Mouse (Mus musculus) megakaryocyte progenitor cell, adult 5-6 weeks (primary cell): ENCODE measurements around the gene Rex1bd. TPM values are rescaled to one million over a fixed set of nuclear protein-coding genes. Genes with fewer than 3 reads are reported as not detected.

Source experiments
- ATAC-seq: replicated peaks from 2 replicates; pipeline ENCODE4 v1.8.0; 2016; ENCODE audit warnings: mild to moderate bottlenecking, moderate TSS enrichment, inconsistent platforms; ENCODE audit not compliant: poor library complexity
- total RNA-seq, 2 experiments: library from RNA; stranded (forward) in 1 of 2; stranded (reverse) in 1 of 2; fragments of 157-497, 149-512 nt in 1 of 2; fragments of 200-1000 nt in 1 of 2; gene quantifications; 2 replicates each; pipeline versions ENCODE4 v1.2.3 to v1.2.4; 2015 to 2017

The Rex1bd gene
- total RNA-seq, 2 experiments from 2014 or later: 41.3 to 42.1 TPM

DNA sequence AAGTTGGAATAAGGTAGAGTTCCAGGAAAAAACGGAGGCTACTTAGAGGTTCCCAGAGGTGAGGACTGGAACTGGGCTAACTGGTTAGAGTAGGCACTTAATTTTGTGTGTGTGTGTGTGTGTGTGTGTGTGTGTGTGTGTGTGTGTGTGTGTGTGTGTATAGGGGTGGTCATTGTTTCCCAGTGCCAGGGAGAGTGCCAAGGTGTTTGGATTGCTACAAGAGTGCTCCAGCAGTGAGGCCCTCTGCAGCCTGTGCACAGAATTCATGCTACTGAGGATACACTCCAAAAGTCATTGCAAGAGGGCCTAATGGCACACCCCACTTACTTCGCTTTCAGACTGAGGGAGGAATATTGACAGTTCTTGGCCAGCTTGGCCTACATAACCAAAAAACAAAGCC is 23.6 kb downstream of the Rex1bd start:
- ATAC-seq: no peak

DNA sequence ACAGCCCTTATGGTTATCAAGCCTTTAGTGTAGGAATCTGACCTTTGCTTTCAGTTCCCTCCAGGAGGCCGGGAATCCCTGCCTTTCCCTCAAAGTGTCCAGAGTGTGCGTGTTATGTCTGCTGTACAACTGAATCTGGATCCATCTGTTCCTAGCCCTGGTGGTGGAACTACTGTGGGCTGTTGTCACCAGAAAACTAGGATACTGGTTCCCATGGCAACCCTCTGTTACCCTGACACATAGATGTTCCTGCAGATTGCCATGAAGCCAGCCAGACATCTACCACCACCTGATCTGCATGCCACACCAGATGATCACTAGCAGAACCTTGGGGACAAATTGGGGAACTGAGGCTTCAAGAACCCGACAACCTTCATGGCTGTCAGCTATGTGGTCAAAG is 24.6 kb downstream of the Rex1bd start:
- ATAC-seq: no peak

DNA sequence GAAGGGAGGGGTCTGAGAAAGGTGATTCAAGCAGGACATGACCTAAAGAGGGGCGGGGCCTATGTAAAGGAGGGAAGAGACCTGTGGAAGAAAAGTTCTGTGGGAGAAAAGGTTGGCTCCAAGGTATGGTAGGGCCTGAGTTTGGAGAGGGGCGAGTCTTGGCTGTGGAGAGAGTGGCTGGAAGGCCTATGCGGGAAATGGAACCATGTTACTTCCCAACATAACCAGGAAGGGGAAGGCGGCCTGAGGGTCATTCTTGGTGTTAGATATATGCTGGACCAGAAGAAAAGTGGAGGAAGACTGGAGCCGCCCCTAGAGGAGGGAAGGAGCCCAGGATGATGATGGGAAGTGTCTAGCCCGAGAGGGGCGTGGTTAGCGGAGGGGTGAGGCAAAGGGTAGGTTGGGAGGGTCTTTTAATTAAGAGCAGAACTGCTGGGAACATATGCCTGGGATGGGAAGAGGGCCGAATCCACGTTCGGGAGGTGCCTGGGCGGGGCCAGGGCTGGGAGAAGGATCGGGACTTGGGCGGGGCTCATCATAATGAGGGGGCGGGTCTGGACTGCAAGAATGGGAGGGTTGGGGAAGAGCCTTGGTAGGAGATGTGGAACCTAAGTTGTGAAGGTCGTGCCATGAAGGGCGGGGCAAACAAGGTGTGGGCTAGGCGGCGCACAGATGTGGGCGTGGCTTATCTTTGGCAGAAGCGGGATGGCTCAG is 29.1 kb downstream of the Rex1bd start:
- ATAC-seq: peak; percentile 53

DNA sequence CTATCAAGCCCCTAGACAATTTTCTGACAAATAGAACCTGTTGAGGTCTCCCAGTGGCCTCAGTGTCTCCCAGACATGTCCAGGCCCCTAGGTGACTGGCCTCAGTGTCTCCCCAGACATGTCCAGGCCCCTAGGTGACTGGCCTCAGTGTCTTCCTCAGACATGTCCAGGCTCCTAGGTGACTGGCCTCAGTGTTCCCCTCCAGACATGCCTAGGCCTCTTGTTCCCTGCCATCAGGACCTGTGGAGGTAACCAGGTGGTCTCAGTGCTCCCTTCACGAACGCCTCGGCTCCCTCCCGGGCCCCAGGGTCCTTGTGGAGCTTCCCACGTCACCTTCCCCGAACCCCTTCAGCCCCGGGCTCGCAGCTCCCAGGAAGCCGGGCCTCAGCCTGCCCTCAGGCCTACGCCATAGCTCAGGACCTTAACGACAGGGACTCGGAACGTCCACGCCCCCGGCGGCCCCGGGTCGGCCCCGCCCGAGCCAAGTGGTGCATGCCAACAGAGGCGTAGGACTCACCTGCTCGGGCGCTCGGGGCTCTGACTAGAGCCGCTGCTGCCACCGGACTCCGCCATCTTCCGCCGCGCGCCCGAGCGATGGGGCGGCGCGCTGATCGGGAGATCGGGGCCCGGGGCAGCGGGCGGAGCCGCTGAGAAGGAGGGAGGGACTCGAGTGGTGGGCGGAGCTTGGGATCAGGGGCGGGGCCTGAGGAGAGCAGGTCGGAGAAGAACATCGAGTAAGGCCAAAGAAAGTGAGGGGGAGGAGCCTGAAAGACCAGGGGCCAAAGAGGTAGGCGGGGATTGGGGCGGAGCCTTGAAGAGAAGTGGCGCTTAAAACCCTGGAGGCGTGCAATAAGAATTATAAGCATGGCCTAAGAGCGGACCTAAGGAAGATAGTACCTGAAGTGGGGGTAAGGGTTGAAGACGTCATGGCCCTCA is 30.0 kb downstream of the Rex1bd start, which contains the start of gene Klhl26:
Klhl26 (minus strand) TSS at position 636 of the 936 bp plus-strand sequence.
- ATAC-seq: peak; percentile 93

DNA sequence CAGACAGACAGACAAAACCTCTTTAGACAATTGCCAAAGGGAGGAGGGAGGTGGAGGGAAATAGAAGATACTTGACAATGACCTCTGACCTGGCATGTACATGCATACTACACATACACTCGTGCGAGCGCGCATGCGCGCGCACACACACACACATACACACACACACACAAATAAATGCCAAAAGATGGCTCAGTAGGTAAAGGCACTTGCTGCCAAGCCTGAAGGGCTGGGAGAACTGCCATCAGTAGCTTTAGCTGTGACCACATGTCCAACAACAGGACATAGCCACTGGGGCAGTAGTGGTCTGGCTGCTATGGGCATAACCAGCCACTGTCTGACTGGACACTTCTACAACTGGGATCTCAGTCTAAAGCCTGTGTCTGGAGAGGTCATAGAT is 34.7 kb downstream of the Rex1bd start:
- ATAC-seq: no peak

DNA sequence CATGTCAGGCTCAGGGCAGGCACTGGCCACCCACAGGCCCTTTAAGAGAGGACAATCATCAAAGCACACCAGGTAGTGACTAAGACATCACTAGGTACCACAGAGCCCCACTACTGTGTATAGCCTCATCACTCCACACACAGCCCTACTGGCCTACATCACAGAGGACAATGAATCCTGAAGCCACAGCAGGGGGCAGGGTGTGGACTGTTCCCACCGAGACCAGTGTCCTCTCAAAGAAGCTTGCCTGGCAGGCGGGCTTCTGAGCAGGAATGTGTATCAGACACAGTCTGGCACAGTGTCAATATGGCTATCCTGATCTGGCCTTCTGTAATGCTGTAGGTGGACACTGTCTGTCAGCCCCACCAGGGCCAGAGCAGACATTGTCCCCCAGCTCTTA is 36.6 kb downstream of the Rex1bd start:
- no peak for ATAC-seq

DNA sequence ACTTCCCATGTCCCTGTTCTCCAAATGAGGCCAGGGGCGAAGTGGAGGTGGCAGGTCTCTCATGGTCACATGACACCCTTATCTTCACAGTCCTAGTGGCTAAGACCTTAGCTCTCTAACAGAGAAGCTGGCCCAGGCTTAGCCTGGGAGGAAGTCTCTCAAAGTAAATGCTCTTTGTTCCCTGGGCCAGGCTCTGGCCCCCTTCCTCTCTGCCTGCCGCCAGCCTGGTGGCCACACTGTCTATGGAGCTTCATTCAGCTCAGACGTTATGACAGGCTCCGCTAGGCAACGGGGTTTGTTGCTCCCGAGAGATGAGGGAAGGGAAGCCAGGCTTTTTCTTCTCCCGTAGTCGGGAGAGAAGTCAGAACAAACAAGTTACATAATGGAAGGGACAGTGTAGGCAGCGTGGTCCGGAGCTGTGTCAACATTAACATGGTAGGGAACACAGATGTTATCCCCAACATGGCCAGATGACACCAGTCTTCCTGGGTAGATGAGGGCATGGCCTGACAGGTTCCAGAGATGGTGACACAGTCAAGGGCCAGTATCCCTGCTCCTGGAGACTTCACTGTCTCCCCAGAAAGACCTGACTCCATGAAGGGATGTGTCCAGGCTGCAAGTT is 37.1 kb downstream of the Rex1bd start:
- peak; percentile 17 for ATAC-seq

DNA sequence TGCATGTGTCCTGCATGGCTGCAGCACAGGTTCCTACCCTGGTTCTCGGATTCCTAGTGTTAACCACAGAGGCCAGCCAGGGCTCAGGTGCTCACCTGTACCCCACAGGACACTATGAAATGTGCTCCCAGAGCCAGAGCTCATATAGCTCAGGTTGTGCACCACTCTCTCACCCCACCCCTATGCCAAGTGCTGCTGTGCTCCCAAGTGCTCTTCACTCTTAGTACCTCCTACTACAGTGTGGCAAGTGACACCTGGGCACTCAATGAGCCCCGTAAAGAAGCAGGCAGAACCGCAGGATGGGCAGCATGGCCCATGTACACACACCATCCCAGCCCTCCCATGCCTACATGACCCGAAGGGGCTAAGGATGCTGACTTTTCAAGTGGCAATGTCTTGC is 37.8 kb downstream of the Rex1bd start:
- no peak for ATAC-seq

DNA sequence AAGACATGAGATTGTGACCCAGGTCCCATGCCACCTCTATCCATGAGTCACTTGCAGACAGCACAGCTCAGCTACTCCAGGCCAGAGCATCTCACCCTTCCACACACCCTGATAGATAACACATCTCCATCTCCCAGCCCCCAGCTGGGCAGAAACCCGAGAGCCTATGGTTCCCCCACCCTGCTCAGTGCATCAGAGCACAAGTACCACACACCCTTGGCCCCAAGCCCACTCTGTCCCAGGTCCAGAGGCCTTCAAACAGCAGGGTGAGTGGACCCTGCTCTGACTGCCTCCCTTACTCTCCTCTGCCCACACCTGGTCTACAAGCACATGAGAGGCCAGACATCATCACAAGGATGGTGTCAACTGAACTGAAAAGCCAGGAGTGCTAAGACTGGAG is 38.6 kb downstream of the Rex1bd start:
- ATAC-seq: no peak

DNA sequence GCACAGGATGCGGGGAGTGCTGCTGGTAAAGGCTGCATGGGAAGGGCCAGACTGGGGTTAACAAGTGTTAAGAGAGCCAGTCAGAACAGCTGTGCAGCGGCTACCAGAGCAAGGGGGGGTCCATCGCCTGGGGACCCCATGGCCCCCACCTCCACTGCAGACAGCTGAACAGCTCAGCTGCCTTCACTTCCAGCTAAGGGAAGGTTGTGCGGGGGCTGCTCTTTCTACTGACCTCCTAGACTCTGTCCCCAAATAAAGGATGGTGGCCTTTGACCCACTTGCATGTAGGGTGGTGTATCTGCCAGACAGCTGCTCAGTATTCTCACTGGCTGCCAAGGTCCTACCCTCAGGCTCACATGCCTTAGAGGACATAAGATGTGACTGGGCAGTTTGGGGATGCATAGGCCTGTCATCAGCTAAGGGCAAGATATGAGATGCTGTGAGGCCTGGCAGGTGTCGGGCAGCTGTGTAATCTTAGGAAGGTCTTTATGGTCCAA is 39.3 kb downstream of the Rex1bd start:
- no peak for ATAC-seq

DNA sequence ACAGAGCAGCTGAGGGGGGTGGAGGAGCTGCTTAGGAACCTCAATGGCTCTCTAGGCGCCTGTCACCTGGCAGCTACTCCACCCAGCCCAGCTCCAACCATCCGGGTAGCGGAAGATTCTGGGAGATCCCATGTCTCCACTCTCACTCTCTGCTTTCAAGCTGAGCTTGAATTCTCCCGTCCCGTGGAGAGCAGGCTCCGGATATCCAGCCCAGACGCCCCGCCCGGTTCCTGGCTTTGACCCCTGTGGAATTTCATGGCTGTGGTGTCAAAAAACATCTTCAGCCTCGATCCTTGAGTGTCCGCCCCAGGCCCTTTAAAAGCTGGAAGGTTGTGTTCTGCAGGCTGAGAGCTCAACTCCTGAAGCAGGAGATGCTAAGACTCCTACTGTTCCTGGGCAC is 39.8 kb downstream of the Rex1bd start:
- no peak for ATAC-seq

DNA sequence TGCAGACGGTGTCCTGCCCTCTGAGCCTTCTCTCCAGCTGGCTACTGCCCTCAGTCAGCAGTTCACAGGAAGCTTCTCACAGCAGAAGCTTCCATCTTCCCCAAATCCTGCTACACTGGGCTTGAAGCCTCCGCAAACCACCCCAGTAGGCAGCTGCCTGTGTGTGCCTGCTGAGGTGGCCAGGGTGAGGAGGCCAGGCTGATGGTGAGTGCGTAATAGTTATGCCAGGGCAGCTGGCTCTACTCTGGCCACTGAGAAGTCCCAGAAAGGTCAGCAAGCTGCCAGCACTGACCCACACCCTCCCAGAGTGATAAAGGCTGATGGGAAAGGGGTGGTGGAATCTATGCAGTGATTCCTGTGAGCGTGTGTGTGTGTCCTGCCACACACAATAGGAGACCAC is 40.2 kb downstream of the Rex1bd start:
- ATAC-seq: no peak

DNA sequence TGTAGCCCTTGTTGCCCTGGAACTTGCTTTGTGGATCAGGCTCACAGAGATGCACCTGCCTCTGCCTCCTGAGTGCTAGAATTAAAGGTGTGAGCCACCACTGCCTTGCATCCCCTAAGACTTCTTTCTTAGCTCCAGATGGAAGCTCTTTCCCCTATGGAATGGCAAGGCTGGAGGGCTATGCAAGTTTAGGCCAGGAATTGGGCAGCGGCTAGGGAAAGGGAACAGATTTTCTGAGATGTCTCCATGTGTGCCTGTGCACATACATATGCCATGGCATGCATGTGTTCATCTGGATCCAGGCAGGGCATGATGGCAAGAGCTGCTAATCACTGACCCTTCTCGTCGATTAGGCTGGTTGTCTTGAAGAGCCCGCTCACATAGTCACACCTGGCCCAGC is 40.9 kb downstream of the Rex1bd start:
- no peak for ATAC-seq

DNA sequence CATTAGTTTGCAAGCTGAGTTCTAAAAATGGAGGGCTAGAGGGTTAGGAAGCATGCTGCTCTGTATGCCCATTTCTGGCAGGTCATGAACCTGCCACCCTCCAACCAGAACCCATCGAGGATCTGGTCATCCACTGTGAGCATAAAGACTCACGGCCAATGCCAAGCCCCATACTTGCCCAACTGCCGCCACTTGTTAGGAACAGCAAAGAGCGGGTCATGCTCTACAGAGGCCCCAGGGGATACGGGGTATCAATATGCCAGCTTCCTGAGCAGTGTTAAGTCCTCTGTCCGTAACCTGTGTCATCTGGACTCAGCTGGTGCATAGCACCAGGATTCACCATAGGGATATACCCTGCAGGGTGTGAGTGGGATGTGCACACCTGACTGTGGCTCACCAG is 42.4 kb downstream of the Rex1bd start:
- ATAC-seq: no peak

DNA sequence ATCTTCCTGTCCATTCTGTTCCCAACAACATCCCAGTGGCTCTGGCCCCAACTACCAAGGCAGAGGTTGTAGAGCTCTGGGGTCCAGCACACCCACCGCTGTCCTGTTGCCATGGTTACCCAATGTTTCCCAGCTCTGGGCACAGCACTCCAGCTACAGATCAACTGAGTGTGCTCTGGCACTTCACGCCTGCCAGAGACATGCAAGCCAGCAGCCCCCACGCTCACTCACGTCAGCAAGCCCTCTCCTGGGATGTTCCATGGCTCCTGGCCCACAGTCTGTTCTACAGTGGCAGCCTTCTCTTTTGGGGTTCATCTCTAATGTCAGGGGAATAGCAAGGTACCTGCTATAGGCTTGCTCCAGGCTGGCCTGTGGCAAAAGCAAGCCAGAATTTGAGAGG is 43.2 kb downstream of the Rex1bd start:
- no peak for ATAC-seq

DNA sequence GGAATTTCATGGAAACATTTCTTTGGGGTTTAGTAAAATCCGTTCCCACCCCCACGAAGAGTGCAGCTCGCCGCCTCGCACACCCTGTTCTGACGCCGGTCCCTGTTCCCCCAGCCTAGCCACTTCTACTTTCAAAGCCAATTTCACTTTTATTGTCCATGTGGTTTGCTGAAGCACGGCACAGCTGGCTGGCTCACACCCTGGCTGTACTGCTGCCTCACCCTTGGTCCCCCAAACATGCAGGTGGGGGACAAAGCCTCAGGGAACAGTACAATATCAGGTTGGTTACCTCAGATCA is 44.1 kb downstream of the Rex1bd start:
- ATAC-seq: no peak

DNA sequence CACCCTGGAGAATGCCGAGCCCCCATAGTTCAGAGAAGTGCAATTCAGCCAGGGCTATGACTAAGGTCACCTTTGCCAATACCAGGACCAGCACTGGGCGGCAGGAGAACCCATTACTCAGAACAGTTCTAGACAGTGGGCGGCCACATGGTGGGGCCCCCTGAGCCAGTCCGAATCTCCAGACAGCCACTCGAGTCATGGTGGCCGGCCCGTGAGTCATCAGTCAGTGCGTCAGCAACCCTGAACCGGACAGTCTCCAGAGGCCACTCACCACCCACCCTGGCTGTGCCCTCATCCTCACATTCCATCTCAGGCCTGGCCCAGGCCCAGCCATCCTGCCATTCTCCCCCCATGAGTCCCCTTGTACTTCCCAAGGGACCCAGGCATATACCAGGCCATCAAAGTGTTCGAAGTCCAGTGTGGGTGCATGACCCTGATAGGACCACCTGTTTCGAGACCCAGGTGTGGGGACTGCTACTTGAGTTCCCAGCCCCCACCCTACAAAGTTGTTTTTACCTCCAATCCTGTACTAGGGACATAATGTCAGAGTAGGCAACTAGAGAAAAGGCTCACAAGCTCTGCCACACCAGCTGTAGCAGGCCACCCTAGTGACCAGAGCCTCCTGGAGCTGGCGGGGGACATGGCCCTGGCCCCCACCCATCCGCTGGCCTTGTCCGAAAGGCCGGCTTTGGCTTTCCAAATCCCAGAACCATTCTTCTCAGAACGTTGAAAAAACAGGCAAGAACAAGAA is 44.6 kb downstream of the Rex1bd start:
- ATAC-seq: no peak

DNA sequence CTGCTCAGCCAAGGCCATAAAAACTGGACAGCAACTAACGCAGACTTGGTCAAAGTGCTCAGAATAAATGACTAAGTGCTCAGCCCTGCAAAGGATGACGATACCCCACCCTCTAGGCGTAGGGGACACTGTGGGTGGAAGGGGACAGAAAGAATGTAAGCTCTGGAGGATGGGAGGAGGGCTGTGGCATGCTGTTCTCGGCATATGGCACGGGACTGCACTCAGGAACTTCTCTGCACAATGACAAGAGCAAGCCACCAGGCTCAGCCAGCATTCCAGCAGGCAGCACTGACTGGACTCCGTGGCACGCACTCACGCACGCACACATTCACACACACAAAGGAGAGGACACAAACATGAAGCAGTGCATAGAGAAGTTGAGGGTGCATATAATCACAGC is 45.9 kb downstream of the Rex1bd start:
- no peak for ATAC-seq

DNA sequence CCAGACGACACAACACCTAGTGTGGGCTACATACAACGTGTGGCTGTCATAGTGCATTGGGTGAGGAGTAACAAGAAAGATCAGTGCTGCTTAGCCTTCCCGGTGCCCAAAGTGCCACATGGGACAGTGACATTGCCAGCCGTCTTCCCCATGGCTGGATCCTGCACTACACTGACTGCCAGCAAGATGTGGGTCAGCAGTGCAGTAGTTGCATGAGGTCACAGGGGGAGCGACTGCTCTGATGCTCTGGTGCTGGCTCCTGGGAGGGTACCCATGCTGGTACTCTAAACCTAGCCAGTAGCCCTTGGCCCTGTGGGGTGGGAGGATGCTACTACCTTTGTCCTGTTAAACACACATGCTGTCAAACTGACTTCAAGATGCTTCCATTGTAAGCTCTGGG is 46.4 kb downstream of the Rex1bd start:
- no peak for ATAC-seq

DNA sequence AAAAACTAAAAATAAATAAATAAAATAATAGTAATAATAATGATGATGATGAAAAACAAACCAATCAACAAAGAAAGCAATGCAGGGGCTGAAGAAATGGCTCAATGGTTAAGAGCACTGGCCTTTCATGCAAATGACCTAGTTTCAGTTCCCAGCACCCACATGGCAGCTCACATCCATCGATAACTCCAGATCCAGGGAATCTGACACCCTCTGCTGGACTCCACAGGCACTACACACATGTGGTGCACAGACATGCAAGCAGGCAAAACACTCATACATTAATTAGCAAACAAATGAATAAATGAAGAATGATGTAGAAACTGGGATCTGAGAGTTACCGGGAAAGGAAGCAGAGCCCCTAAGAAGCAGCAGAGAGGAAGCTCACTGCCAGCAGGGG is 46.9 kb downstream of the Rex1bd start:
- ATAC-seq: no peak

DNA sequence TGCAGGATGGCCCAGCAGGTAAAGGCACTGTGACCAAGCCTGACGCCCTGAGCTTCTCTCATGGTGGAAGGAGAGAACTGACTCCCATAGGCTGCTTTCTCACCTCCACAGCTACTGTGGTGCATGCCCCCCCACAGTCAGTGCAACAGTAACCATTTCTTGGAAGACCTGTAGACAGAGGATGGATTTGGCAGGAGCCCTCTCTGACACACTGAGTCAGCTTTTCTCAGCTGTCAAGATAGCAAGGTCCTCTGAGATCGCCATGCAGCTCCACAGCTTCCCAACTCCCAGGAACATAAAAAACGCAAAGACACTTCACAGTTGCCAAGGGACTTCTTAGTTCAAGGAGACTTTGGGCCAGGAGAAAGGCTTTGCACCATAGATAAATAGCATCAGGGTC is 48.1 kb downstream of the Rex1bd start:
- no peak for ATAC-seq
